Mouse (Mus musculus): Measurements from ENCODE around the gene Prss21. TPM values are rescaled to one million over a fixed set of nuclear protein-coding genes. Genes with fewer than 3 reads are reported as not detected.

Gene Prss21
- total RNA-seq (2014; rRNA removed) = not detected in 2 replicates
- not detected in 2 replicates for polyA plus RNA-seq (2015; fragmentation: Nextera tagmentation; extraction: Ambion mirVana)

- Histone ChIP-seq H3K9ac (no peak within 1 kb of the TSS), H3K36me3 (ENCODE audit: insufficient read depth) (no peaks in the 10 kb centered on the region), H3K4me3 (ENCODE audit: low read depth, low read length) (no peak within 1 kb of the TSS), H3K4me2 (ENCODE audit: low read depth) (no peak within 1 kb of the TSS), H3K27me3 (ENCODE audit: insufficient read depth, low read length) (no peaks in the 10 kb centered on the region), H3K9me3 (ENCODE audit: low read length) (0 out of 2 replicates have a peak, but pooled peaks cover 2% of the 10 kb centered on the region), H3K4me1 (ENCODE audit: insufficient read depth) (no peaks in the 10 kb centered on the region), H3K27ac (ENCODE audit: low read depth, low read length) (no peak within 1 kb of the TSS)
- TF ChIP-seq CTCF (IDR thresholded peaks at IDR 0.05; ENCODE audit: low read depth) = no peak
- ATAC-seq (no peak), DNase-seq (no peak)
- WGBS = 85% methylated on average over 15 of the region's 15 CpGs
Measured at GRCm38 (mm10) chr17:23867756-23868155, at the start of gene Prss21. Gene Prss21, plus strand, starts transcription at chr17:23868056.

GRCm38 (mm10) chr17:23818579-23818978 is 49.3 kb upstream of the Prss21 start:
- TF ChIP-seq CTCF (IDR thresholded peaks at IDR 0.05; ENCODE audit: low read depth) = no peak
- ATAC-seq (no peak), DNase-seq (no peak)
- Histone ChIP-seq H3K9me3 (ENCODE audit: low read length) (peaks cover 15% of the 10 kb centered on the region), H3K36me3 (ENCODE audit: insufficient read depth) (peaks cover 95% of the 10 kb centered on the region), H3K27me3 (ENCODE audit: insufficient read depth, low read length) (no peaks in the 10 kb centered on the region), H3K9ac (no peak overlapping the region), H3K27ac (ENCODE audit: low read depth, low read length) (no peak overlapping the region), H3K4me2 (ENCODE audit: low read depth) (no peak overlapping the region), H3K4me1 (ENCODE audit: insufficient read depth) (no peaks in the 10 kb centered on the region), H3K4me3 (ENCODE audit: low read depth, low read length) (no peak overlapping the region)
- WGBS = 98% methylated on average over 8 of the region's 8 CpGs

- no peak for DNase-seq
Measured at GRCm38 (mm10) chr17:23819235-23819634, 48.6 kb upstream of the Prss21 start.

GRCm38 (mm10) chr17:23820731-23821130 is 47.1 kb upstream of the Prss21 start:
- no peak for DNase-seq
- no peak overlapping the region for H3K9ac ChIP-seq
- TF ChIP-seq CTCF (IDR thresholded peaks at IDR 0.05; ENCODE audit: low read depth) = no peak
- peaks cover 13% of the 10 kb centered on the region for H3K9me3 ChIP-seq (ENCODE audit: low read length)
- ATAC-seq = no peak
- H3K4me2 ChIP-seq (ENCODE audit: low read depth) = no peak overlapping the region
- no peak overlapping the region for H3K27ac ChIP-seq (ENCODE audit: low read depth, low read length)
- over 99% methylated on average over 5 of the region's 5 CpGs for WGBS
- H3K4me3 ChIP-seq (ENCODE audit: low read depth, low read length) = no peak overlapping the region
- no peaks in the 10 kb centered on the region for H3K4me1 ChIP-seq (ENCODE audit: insufficient read depth)
- peaks cover 98% of the 10 kb centered on the region for H3K36me3 ChIP-seq (ENCODE audit: insufficient read depth)
- H3K27me3 ChIP-seq (ENCODE audit: insufficient read depth, low read length) = no peaks in the 10 kb centered on the region

More at GRCm38 (mm10) chr17:23819235-23819634, 48.6 kb upstream of the Prss21 start:
- Histone ChIP-seq H3K4me1 (ENCODE audit: insufficient read depth) (no peaks in the 10 kb centered on the region), H3K9me3 (ENCODE audit: low read length) (peaks cover 15% of the 10 kb centered on the region), H3K36me3 (ENCODE audit: insufficient read depth) (peaks cover 96% of the 10 kb centered on the region), H3K27me3 (ENCODE audit: insufficient read depth, low read length) (no peaks in the 10 kb centered on the region), H3K9ac (no peak overlapping the region), H3K4me3 (ENCODE audit: low read depth, low read length) (no peak overlapping the region), H3K27ac (ENCODE audit: low read depth, low read length) (no peak overlapping the region), H3K4me2 (ENCODE audit: low read depth) (no peak overlapping the region)
- TF ChIP-seq CTCF (IDR thresholded peaks at IDR 0.05; ENCODE audit: low read depth) = no peak
- WGBS = 99% methylated on average over 25 of the region's 25 CpGs
- no peak for ATAC-seq

GRCm38 (mm10) chr17:23822094-23822493 is 45.8 kb upstream of the Prss21 start:
- WGBS = 82% methylated on average over 6 of the region's 6 CpGs
- Histone ChIP-seq H3K4me2 (ENCODE audit: low read depth) (no peak overlapping the region), H3K4me3 (ENCODE audit: low read depth, low read length) (no peak overlapping the region), H3K27me3 (ENCODE audit: insufficient read depth, low read length) (no peaks in the 10 kb centered on the region), H3K36me3 (ENCODE audit: insufficient read depth) (peaks cover 93% of the 10 kb centered on the region), H3K9me3 (ENCODE audit: low read length) (peaks cover 10% of the 10 kb centered on the region), H3K4me1 (ENCODE audit: insufficient read depth) (no peaks in the 10 kb centered on the region), H3K9ac (no peak overlapping the region), H3K27ac (ENCODE audit: low read depth, low read length) (no peak overlapping the region)
- no peak for DNase-seq
- ATAC-seq = no peak
- no peak for TF ChIP-seq CTCF (IDR thresholded peaks at IDR 0.05; ENCODE audit: low read depth)

- Histone ChIP-seq H3K4me3 (ENCODE audit: low read depth, low read length) (no peak overlapping the region), H3K36me3 (ENCODE audit: insufficient read depth) (peaks cover 84% of the 10 kb centered on the region), H3K4me1 (ENCODE audit: insufficient read depth) (peaks cover 8% of the 10 kb centered on the region), H3K9ac (no peak overlapping the region), H3K4me2 (ENCODE audit: low read depth) (no peak overlapping the region), H3K27me3 (ENCODE audit: insufficient read depth, low read length) (no peaks in the 10 kb centered on the region), H3K27ac (ENCODE audit: low read depth, low read length) (no peak overlapping the region), H3K9me3 (ENCODE audit: low read length) (peaks cover 10% of the 10 kb centered on the region)
- TF ChIP-seq CTCF (IDR thresholded peaks at IDR 0.05; ENCODE audit: low read depth) = no peak
- DNase-seq = no peak
- 85% methylated on average over 16 of the region's 16 CpGs for WGBS
- no peak; the same call in 1 of the 2 replicates for ATAC-seq
Measured at GRCm38 (mm10) chr17:23823018-23823417, 44.8 kb upstream of the Prss21 start.

GRCm38 (mm10) chr17:23823614-23824013 is 44.2 kb upstream of the Prss21 start:
- ATAC-seq (no peak), DNase-seq (no peak)
- no peak overlapping the region for H3K9ac ChIP-seq
- peaks cover 7% of the 10 kb centered on the region; the same call in 1 of the 2 replicates for H3K9me3 ChIP-seq (ENCODE audit: low read length)
- TF ChIP-seq CTCF (IDR thresholded peaks at IDR 0.05; ENCODE audit: low read depth) = no peak
- H3K36me3 ChIP-seq (ENCODE audit: insufficient read depth) = peaks cover 78% of the 10 kb centered on the region
- H3K27me3 ChIP-seq (ENCODE audit: insufficient read depth, low read length) = no peaks in the 10 kb centered on the region
- H3K27ac ChIP-seq (ENCODE audit: low read depth, low read length) = no peak overlapping the region
- no peak overlapping the region for H3K4me2 ChIP-seq (ENCODE audit: low read depth)
- H3K4me1 ChIP-seq (ENCODE audit: insufficient read depth) = peaks cover 8% of the 10 kb centered on the region
- 89% methylated on average over 12 of the region's 12 CpGs for WGBS
- no peak overlapping the region for H3K4me3 ChIP-seq (ENCODE audit: low read depth, low read length)
